Mouse (Mus musculus) lung, embryonic 14.5 days (tissue): ENCODE measurements around the gene Mmp23. TPM values are rescaled to one million over a fixed set of nuclear protein-coding genes. Genes with fewer than 3 reads are reported as not detected.

Experiments used
- ATAC-seq: fragments of 200-750 bp; cut with Nextera tagmentation; 2 replicates; pipeline ENCODE4 v1.8.0; 2017; ENCODE audit warnings: mild to moderate bottlenecking, moderate TSS enrichment, moderate library complexity; ENCODE audit not compliant: insufficient read depth
- DNase-seq: peaks from one replicate; pipeline ENCODE4 v3.0.0-alpha.2; 2015
- H3K27ac ChIP-seq: fragments of 300-500 bp; sonication (generic); 2 replicates; pipeline ENCODE4 v1.5.1; 2014; ENCODE audit warnings: low read depth, mild to moderate bottlenecking, moderate library complexity
- H3K27me3 ChIP-seq: fragments of 300-500 bp; sonication (generic); 2 replicates; pipeline ENCODE4 v1.6.1; 2014; ENCODE audit warnings: low read length, control low read depth; ENCODE audit not compliant: insufficient read depth
- H3K36me3 ChIP-seq: fragments of 300-500 bp; sonication (generic); 2 replicates; pipeline ENCODE4 v1.6.1; 2014; ENCODE audit warnings: control low read depth; ENCODE audit not compliant: insufficient read depth
- H3K4me1 ChIP-seq: fragments of 300-500 bp; sonication (generic); 2 replicates; pipeline ENCODE4 v1.6.1; 2014; ENCODE audit warnings: antibody characterized with exemption, control low read depth; ENCODE audit not compliant: insufficient read depth
- H3K4me2 ChIP-seq: fragments of 300-500 bp; sonication (generic); 2 replicates; pipeline ENCODE4 v1.6.1; 2014; ENCODE audit warnings: mild to moderate bottlenecking
- H3K4me3 ChIP-seq: fragments of 300-500 bp; sonication (generic); 2 replicates; pipeline ENCODE4 v1.5.1; 2014; ENCODE audit warnings: low read depth, low read length
- H3K9ac ChIP-seq: fragments of 300-500 bp; sonication (generic); 2 replicates; pipeline ENCODE4 v1.6.1; 2014
- H3K9me3 ChIP-seq: fragments of 300-500 bp; sonication (generic); 2 replicates; pipeline ENCODE4 v1.6.1; 2016; ENCODE audit warnings: low read depth, low read length, control low read depth
- CTCF ChIP-seq: IDR thresholded peaks from 2 replicates; pipeline ENCODE4 v1.5.1; 2016; ENCODE audit warnings: antibody characterized with exemption, low read depth
- WGBS: fragments of 180-500 bp; shearing (Covaris S2); extraction: QIAGEN DNeasy Blood & Tissue Kit; methylation state at CpG from one replicate; pipeline ENCODE4 v1.1.7; 2014; 5-methylcytosine and 5-hydroxymethylcytosine counted together
- polyA plus RNA-seq: library from polyadenylated mRNA; unstranded; fragments of >200 nt; fragmentation: Nextera tagmentation; extraction: Ambion mirVana; gene quantifications from 2 replicates; pipeline ENCODE4 v1.2.1, GENCODE M21; 2014

Gene Mmp23
- polyA plus RNA-seq, 1 experiment from 2014 or later: 34.8 TPM

DNA sequence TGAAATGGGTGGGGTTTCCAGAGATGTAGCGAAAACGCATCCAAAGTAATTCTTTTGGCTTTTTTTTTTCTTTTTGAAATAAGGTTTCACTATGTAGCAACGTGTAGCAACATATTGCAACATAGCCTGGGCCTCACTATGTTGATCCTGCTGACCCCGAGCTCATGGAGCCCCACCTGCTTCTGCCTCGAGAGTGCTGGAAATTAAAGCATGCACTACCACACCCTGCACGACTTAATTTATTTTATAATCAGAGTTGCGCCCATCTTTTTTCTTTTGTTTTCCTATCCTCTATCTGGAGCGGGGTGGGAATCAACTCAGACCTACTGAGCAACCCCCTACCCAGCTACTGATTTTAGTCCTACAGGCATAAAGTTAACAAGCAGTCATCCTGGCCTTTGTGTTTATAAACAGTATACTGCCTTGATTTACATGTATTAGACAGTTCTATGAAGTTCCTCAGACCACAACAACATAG lies 16.5 kb upstream of the Mmp23 start:
- Histone ChIP-seq H3K4me3 (peak overlapping the region; percentile 86), H3K4me2 (peak overlapping the region; percentile 69), H3K27ac (no peak overlapping the region; the same call in 1 of the 2 replicates), H3K4me1 (no peaks in the 10 kb centered on the region), H3K9me3 (no peaks in the 10 kb centered on the region), H3K9ac (peak overlapping the region; percentile 43), H3K36me3 (peaks cover 6% of the 10 kb centered on the region; the same call in 1 of the 2 replicates), H3K27me3 (no peaks in the 10 kb centered on the region)
- TF ChIP-seq CTCF: no peak
- ATAC-seq (no peak), DNase-seq (no peak)
- 1% methylated on average over 8 of the region's 8 CpGs for WGBS

DNA sequence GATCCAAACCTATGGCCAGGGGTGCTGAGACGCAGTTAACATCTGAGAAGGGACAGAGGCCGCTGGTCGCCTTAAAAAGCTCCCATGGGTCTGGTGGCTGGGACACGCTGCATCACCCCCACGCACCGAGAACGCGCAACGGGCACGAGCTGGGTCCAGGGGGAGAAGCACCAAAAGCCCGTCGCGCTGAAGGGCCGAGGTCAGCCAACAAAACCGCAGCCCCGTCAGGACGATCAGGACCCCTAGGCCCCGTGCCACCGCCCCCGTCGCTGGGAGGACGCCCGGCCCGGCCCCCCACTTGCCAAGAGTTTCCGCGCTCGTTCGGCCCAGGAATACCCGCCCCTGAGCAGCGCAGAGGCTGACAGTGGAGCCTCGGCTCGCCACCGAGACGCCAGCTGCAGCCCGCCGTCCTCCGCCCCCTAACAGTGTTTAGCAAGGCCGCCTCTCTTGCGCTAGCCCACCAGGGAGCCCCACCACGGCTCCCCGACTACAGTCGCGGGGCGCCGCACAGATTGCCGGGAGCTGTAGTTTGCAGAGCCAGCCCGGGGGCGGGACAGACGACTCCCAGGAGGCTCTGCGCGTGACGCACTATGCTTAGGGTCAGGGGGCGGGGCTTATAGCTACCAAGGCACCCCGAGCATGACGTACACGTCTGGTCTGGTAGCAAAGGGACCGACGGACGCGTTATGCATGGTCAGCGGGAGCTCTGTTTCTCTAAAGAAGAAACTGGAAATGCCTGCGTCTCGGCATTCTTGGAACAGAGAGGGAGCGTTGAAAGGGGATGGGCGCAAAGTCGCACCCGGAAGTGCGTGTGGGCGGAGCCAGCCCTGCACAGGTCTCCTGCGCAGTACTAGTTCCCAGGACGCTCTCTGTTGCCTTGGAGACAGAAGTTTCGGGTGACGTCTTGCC lies 15.8 kb upstream of the Mmp23 start, which contains the start of gene Mib2:
Gene Mib2 (minus strand): TSS at position 510 of the 909 bp plus-strand sequence.
- Histone ChIP-seq H3K4me3 (peak within 1 kb of the TSS; percentile 86), H3K27ac (peak within 1 kb of the TSS; percentile 60; the same call in 1 of the 2 replicates), H3K27me3 (no peaks in the 10 kb centered on the region), H3K9me3 (no peaks in the 10 kb centered on the region), H3K4me2 (peak within 1 kb of the TSS; percentile 69), H3K36me3 (peaks cover 6% of the 10 kb centered on the region; the same call in 1 of the 2 replicates), H3K9ac (peak within 1 kb of the TSS; percentile 80), H3K4me1 (no peaks in the 10 kb centered on the region)
- no peak for TF ChIP-seq CTCF
- ATAC-seq (peak; percentile 99), DNase-seq (peak; percentile 98)
- under 1% methylated on average over 73 of the region's 73 CpGs for WGBS

DNA sequence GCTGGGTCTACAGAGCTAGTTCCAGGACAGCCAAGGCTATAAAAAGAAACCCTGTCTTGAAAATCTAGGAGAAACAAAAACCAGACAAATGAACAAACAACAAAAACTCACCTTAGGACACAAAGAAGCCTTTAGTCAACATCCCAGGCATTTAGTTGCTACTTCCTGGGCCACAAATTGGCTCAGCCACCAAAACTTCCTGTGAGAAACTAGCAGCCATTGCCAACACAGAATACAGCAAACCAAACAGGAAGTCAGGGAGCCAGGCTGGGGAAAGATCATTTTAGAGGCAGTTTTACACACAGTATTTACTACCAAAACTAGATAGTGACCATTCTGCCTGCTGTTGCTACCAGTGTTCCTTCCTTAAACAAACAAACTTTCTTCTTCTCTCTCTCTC lies 13.7 kb upstream of the Mmp23 start:
- H3K4me3 ChIP-seq: no peak overlapping the region
- no peak overlapping the region for H3K4me2 ChIP-seq
- DNase-seq: peak; percentile 27
- no peak overlapping the region for H3K9ac ChIP-seq
- H3K9me3 ChIP-seq: no peaks in the 10 kb centered on the region
- ATAC-seq: no peak
- H3K27me3 ChIP-seq: no peaks in the 10 kb centered on the region
- no peaks in the 10 kb centered on the region for H3K4me1 ChIP-seq
- H3K36me3 ChIP-seq: peaks cover 6% of the 10 kb centered on the region; the same call in 1 of the 2 replicates
- no peak overlapping the region for H3K27ac ChIP-seq
- TF ChIP-seq CTCF: no peak

DNA sequence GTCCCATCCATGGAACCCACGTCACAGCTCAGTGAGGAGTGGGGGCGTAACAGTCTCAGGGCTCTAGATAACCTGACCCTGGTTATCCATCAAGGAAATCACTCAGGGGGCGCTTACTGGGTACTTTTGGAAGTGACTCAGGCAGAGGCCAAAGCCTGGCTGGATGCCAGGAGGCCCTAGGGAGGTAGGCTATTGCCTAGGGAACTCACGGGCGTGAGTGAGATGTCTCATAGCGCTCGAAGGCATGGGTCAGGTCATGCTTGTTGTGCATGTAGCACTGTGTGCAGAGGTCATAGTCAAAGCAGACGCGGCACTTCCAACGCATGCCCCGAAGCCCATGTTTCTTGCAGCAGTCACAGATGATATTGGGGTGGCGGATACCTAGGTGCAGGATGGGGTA lies 7.5 kb upstream of the Mmp23 start:
- Histone ChIP-seq H3K36me3 (peaks cover 19% of the 10 kb centered on the region), H3K27me3 (no peaks in the 10 kb centered on the region), H3K4me2 (no peak overlapping the region), H3K4me1 (no peaks in the 10 kb centered on the region), H3K9me3 (no peaks in the 10 kb centered on the region), H3K9ac (no peak overlapping the region), H3K27ac (no peak overlapping the region), H3K4me3 (no peak overlapping the region)
- DNase-seq (peak; percentile 55), ATAC-seq (no peak)
- no peak for TF ChIP-seq CTCF
- 58% methylated on average over 12 of the region's 12 CpGs for WGBS

DNA sequence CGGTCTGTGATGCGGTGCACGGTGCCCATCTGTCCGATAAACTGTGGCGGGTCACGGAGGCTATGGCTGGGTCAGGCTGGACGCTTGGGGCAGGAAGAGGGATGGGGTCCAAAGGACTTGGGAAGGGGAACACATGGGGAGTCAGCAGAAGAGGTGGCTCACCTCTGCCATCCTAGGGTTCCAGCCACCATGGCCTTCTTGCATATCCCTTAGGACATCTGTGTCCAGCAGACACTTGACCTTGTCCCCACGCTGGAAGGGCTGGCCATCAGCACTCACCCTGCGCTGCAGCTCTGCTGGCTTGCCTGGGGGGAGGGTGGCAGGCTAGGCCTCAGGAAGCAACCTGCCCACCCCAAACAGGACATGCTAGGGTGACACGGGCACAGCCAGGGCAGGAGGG lies 5.8 kb upstream of the Mmp23 start:
- ATAC-seq: no peak
- H3K4me3 ChIP-seq: no peak overlapping the region
- H3K4me1 ChIP-seq: peaks cover 11% of the 10 kb centered on the region; the same call in 1 of the 2 replicates
- H3K4me2 ChIP-seq: no peak overlapping the region
- peaks cover 19% of the 10 kb centered on the region for H3K36me3 ChIP-seq
- WGBS: 89% methylated on average over 10 of the region's 10 CpGs
- no peaks in the 10 kb centered on the region for H3K9me3 ChIP-seq
- H3K27me3 ChIP-seq: peaks cover 13% of the 10 kb centered on the region; the same call in 1 of the 2 replicates
- H3K9ac ChIP-seq: no peak overlapping the region
- no peak for DNase-seq
- no peak overlapping the region for H3K27ac ChIP-seq
- TF ChIP-seq CTCF: no peak

DNA sequence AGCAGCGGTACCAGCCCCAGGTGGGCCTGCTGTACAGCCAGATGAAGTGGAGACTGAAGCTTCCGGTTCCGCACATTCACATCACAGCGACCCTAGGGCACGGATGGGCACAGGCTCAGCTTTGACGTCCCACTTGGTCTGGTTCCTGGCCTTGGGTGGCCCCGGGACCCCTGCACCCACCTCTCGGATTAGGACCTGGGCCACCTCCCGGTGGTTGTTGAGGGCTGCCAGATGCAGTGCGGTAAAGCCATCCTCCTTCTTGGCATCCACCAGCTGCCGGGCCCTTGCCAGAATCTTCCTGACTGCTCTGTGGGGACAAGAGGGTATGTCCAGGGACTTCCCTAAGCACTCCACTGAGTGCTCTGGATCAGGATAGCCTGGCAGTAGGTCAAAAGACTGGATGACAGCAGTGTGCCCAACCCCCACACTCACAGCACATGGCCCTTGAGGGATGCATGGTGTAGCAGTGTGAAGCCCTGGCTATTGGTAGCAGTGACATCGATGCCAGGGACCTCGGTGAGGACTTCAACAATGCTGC lies 3.1 kb upstream of the Mmp23 start:
- peaks cover 12% of the 10 kb centered on the region; the same call in 1 of the 2 replicates for H3K4me1 ChIP-seq
- H3K27ac ChIP-seq: no peak overlapping the region
- ATAC-seq: no peak
- H3K36me3 ChIP-seq: peaks cover 24% of the 10 kb centered on the region
- H3K27me3 ChIP-seq: peaks cover 18% of the 10 kb centered on the region; the same call in 1 of the 2 replicates
- no peak overlapping the region for H3K9ac ChIP-seq
- H3K4me3 ChIP-seq: no peak overlapping the region
- 88% methylated on average over 13 of the region's 13 CpGs for WGBS
- H3K4me2 ChIP-seq: no peak overlapping the region
- TF ChIP-seq CTCF: no peak
- DNase-seq: no peak
- H3K9me3 ChIP-seq: no peaks in the 10 kb centered on the region
